29 mouse cellular contexts compared by ENCODE assay signal in genomic region chr2:57125891-57126290, GRCm38 (mm10). TPM values are rescaled to one million over a fixed set of nuclear protein-coding genes. Genes with fewer than 3 reads are reported as not detected.
DNase-seq lines count a peak whose midpoint lies in the region; ATAC-seq and TF ChIP-seq lines count a peak whose summit lies in the region.
"Had no signal": no experiment of that assay in that cellular context is flagged by ENCODE, and none has a peak within 500 bp of the region (broad histone marks: within the 10 kb centered on the region; RNA-seq: fewer than 3 reads in every experiment).

No protein-coding gene starts in this region.

- TF ChIP-seq EP300 in MEL (IDR thresholded peaks at IDR 0.05; ENCODE audit: low read depth in 1 of 2, low read length in 2 of 2) = peak; percentile 87 to 90

- TF ChIP-seq POLR2A in MEL (IDR thresholded peaks at IDR 0.05; ENCODE audit: control insufficient read depth in 1 of 2, insufficient read depth in 1 of 2, low read depth in 1 of 2, low read length in 2 of 2, poor library complexity in 1 of 2) = no peak

- H3K4me1 ChIP-seq in G1E (ENCODE audit: insufficient read depth, low read depth, low read length) (peaks cover 35% of the 10 kb centered on the region), MEL (ENCODE audit: control insufficient read depth in 1 of 2, insufficient read depth in 2 of 2, low read length in 2 of 2) (peaks cover 5 to 7% of the 10 kb centered on the region in 2 experiments)
- peaks cover 17% of the 10 kb centered on the region for H3K4me1 ChIP-seq in liver, embryonic 13.5 days (replicated peaks)
- H3K4me1 ChIP-seq in liver, embryonic 16.5 days (ENCODE audit: control insufficient read depth, low read depth, low read length) = peaks cover 7% of the 10 kb centered on the region

- TF ChIP-seq CTCF in G1E (IDR thresholded peaks at IDR 0.05; ENCODE audit: low read depth, low read length) (no peak), MEL (IDR thresholded peaks at IDR 0.05 in 2 of 3, conservative IDR thresholded peaks at IDR 0.05 in 1 of 3; ENCODE audit: control insufficient read depth in 1 of 3, insufficient read depth in 1 of 3, low read depth in 2 of 3, low read length in 3 of 3, poor library complexity in 1 of 3, severe bottlenecking in 1 of 3) (no peak)

- H3K4me2 ChIP-seq in liver, embryonic 13.5 days = peak overlapping the region; percentile 28
- H3K4me2 ChIP-seq in liver, embryonic 16.5 days (ENCODE audit: low read depth, low read length) = peak overlapping the region; percentile 11; the same call in 1 of the 2 replicates
- H3K4me2 ChIP-seq: embryonic facial prominence, embryonic 13.5 days; forebrain, embryonic 12.5 days; forebrain, embryonic 15.5 days; heart, embryonic 12.5 days; heart, embryonic 15.5 days; hindbrain, embryonic 14.5 days had no signal

- DNase-seq in G1E (ENCODE audit: low spot score) (no peak), MEL (ENCODE audit: low read depth, low spot score) (peak; percentile 81)
- DNase-seq in liver, embryonic 13.5 days = no peak
- no peak for DNase-seq in gastrocnemius, postnatal 10 days
- DNase-seq in embryo, embryonic 10 days (ENCODE audit: low spot score) = no peak
- no peak for DNase-seq in lung, postnatal 10 days
- DNase-seq: adrenal gland, adult 8-10 months; adrenal gland, postnatal 25 days; cerebellum, adult 18-20 months; cerebellum, adult 9-10 months; cerebellum, postnatal 14 days; embryo, embryonic 11 days; gastrocnemius, postnatal 14 days; heart, adult 11 months; heart, postnatal 10 days; heart, postnatal 4 days had no signal

- peak; percentile 61 for ATAC-seq in G1E (ENCODE audit: extremely low read depth, insufficient number of reproducible peaks, low FRiP score, poor library complexity, severe bottlenecking)
- no peak for ATAC-seq in liver, embryonic 13.5 days (ENCODE audit: low read depth)
- ATAC-seq in liver, embryonic 16.5 days (ENCODE audit: low read depth) = no peak
- no peak for ATAC-seq in cerebellum, adult (ENCODE audit: insufficient number of reproducible peaks, low FRiP score, low TSS enrichment)
- ATAC-seq: activated CD4-positive, CD25-positive, alpha-beta regulatory T cell, adult 4 months; forebrain, embryonic 15.5 days; hindbrain, postnatal 0 days; inflammation-experienced regulatory T-cells, adult 6 months had no signal

- no peak for TF ChIP-seq RAD21 in MEL (IDR thresholded peaks at IDR 0.05; ENCODE audit: low read depth, low read length)

- 28% methylated on average over 6 of the region's 6 CpGs for WGBS in liver, embryonic 13.5 days (ENCODE audit: insufficient replicate concordance)
- WGBS in liver, embryonic 16.5 days (ENCODE audit: insufficient replicate concordance) = 28% methylated on average over 6 of the region's 6 CpGs

- H3K36me3 ChIP-seq in G1E (replicated peaks) (peaks cover 5% of the 10 kb centered on the region), MEL (ENCODE audit: control insufficient read depth in 1 of 2, insufficient read depth in 2 of 2, low read length in 2 of 2) (peaks cover 0 to 11% of the 10 kb centered on the region in 2 experiments; a peak in 2 of 4 replicates)
- H3K36me3 ChIP-seq in liver, embryonic 13.5 days = no peaks in the 10 kb centered on the region
- no peaks in the 10 kb centered on the region for H3K36me3 ChIP-seq in liver, embryonic 16.5 days (ENCODE audit: control insufficient read depth, insufficient read depth)
- H3K36me3 ChIP-seq: embryonic facial prominence, embryonic 13.5 days; forebrain, embryonic 12.5 days; forebrain, embryonic 15.5 days; heart, embryonic 12.5 days; heart, embryonic 15.5 days had no signal

- peaks cover 13% of the 10 kb centered on the region for H3K79me2 ChIP-seq in MEL (ENCODE audit: control insufficient read depth, insufficient read depth, low read length, poor library complexity)

- peaks cover 2% of the 10 kb centered on the region; the same call in 1 of the 2 replicates for H3K27me3 ChIP-seq in G1E (ENCODE audit: insufficient read depth, low read length)
- no peaks in the 10 kb centered on the region for H3K27me3 ChIP-seq in MEL (ENCODE audit: control insufficient read depth in 1 of 2, insufficient read depth in 2 of 2, low read length in 2 of 2)
- H3K27me3 ChIP-seq in liver, embryonic 13.5 days = no peaks in the 10 kb centered on the region; the same call in 1 of the 2 replicates
- H3K27me3 ChIP-seq in liver, embryonic 16.5 days (ENCODE audit: control insufficient read depth, insufficient read depth, low read depth, low read length) = peaks cover 9% of the 10 kb centered on the region
- H3K27me3 ChIP-seq: forebrain, embryonic 15.5 days; heart, embryonic 12.5 days; heart, embryonic 15.5 days had no signal

- peak overlapping the region; percentile 26; the same call in 1 of the 2 replicates for H3K9ac ChIP-seq in MEL (ENCODE audit: control insufficient read depth, low read depth, low read length, poor library complexity, severe bottlenecking)
- H3K9ac ChIP-seq in liver, embryonic 13.5 days = no peak overlapping the region
- no peak overlapping the region for H3K9ac ChIP-seq in liver, embryonic 16.5 days (ENCODE audit: low read depth, low read length)
- H3K9ac ChIP-seq: embryonic facial prominence, embryonic 13.5 days; forebrain, embryonic 12.5 days; forebrain, embryonic 15.5 days; heart, embryonic 12.5 days; heart, embryonic 15.5 days; hindbrain, embryonic 14.5 days had no signal

- peak overlapping the region; percentile 62 for H3K27ac ChIP-seq in MEL (ENCODE audit: control insufficient read depth, low read depth, low read length)
- H3K27ac ChIP-seq in liver, embryonic 13.5 days = no peak overlapping the region
- H3K27ac ChIP-seq in liver, embryonic 16.5 days (ENCODE audit: low read length) = no peak overlapping the region
- H3K27ac ChIP-seq: embryonic facial prominence, embryonic 10.5 days; embryonic facial prominence, embryonic 13.5 days; forebrain, embryonic 12.5 days; forebrain, embryonic 15.5 days; heart, embryonic 15.5 days; hindbrain, embryonic 14.5 days; hindbrain, postnatal 0 days had no signal

- H3K9me3 ChIP-seq in G1E (replicated peaks) = no peaks in the 10 kb centered on the region
- no peaks in the 10 kb centered on the region for H3K9me3 ChIP-seq in MEL (replicated peaks; ENCODE audit: insufficient read depth, low read length)
- H3K9me3 ChIP-seq in liver, embryonic 13.5 days (replicated peaks) = no peaks in the 10 kb centered on the region
- H3K9me3 ChIP-seq in liver, embryonic 16.5 days (replicated peaks; ENCODE audit: control insufficient read depth, low read length) = no peaks in the 10 kb centered on the region
- H3K9me3 ChIP-seq: embryonic facial prominence, embryonic 10.5 days; embryonic facial prominence, embryonic 13.5 days; forebrain, embryonic 12.5 days; forebrain, embryonic 15.5 days; heart, embryonic 12.5 days; heart, embryonic 15.5 days had no signal

- H3K4me3 ChIP-seq in G1E (ENCODE audit: low read depth, low read length) = peak overlapping the region; percentile 45; the same call in 1 of the 2 replicates
- H3K4me3 ChIP-seq in MEL (ENCODE audit: control insufficient read depth in 1 of 2, insufficient read depth in 1 of 2, low read depth in 2 of 2, low read length in 2 of 2) = peak overlapping the region; percentile 21 to 28
- H3K4me3 ChIP-seq in liver, embryonic 13.5 days (replicated peaks) = no peak overlapping the region
- no peak overlapping the region for H3K4me3 ChIP-seq in liver, embryonic 16.5 days (ENCODE audit: low read depth, low read length)
- H3K4me3 ChIP-seq: embryonic facial prominence, embryonic 10.5 days; embryonic facial prominence, embryonic 13.5 days; erythroblast, embryonic 14.5 days; forebrain, embryonic 12.5 days; forebrain, embryonic 15.5 days; heart, embryonic 12.5 days; heart, embryonic 15.5 days had no signal

TF ChIP-seq in MEL, 35 proteins besides CTCF, POLR2A, EP300 and RAD21:
- TF ChIP-seq RCOR1 (IDR thresholded peaks at IDR 0.05; ENCODE audit: low read depth, low read length) = peak; percentile 72; the same call in 1 of the 2 replicates
- no peak for TF ChIP-seq USF1 (IDR thresholded peaks at IDR 0.05; ENCODE audit: low read depth, low read length)
- TF ChIP-seq GATA1 (IDR thresholded peaks at IDR 0.05; ENCODE audit: low read depth, low read length) = peak; percentile 82
- peak; percentile 90 for TF ChIP-seq TCF12 (IDR thresholded peaks at IDR 0.05; ENCODE audit: low read depth, low read length)
- no peak for TF ChIP-seq JUND (IDR thresholded peaks at IDR 0.05; ENCODE audit: low read depth, low read length)
- no peak for TF ChIP-seq ZKSCAN1 (IDR thresholded peaks at IDR 0.05; ENCODE audit: low read depth, low read length)
- 0 out of 2 replicates have a peak, but pooled peaks have one; percentile 32 for TF ChIP-seq TBP (IDR thresholded peaks at IDR 0.05; ENCODE audit: low read depth, low read length)
- TF ChIP-seq SIN3A (IDR thresholded peaks at IDR 0.05; ENCODE audit: low read length) = peak; percentile 78
- TF ChIP-seq POLR2AphosphoS5 (IDR thresholded peaks at IDR 0.05; ENCODE audit: borderline replicate concordance, low read depth, low read length) = no peak
- TF ChIP-seq CHD2 (IDR thresholded peaks at IDR 0.05; ENCODE audit: low read length) = no peak
- TF ChIP-seq TAL1 (IDR thresholded peaks at IDR 0.05; ENCODE audit: low read length) = peak; percentile 77
- TF ChIP-seq ELF1 (IDR thresholded peaks at IDR 0.05; ENCODE audit: low read depth, low read length) = peak; percentile 29; the same call in 1 of the 2 replicates
- TF ChIP-seq ETS1 (IDR thresholded peaks at IDR 0.05; ENCODE audit: low read depth, low read length) = peak; percentile 83
- TF ChIP-seq BHLHE40 (IDR thresholded peaks at IDR 0.05; ENCODE audit: borderline replicate concordance, low read depth, low read length) = peak; percentile 51; the same call in 1 of the 2 replicates
- TF ChIP-seq MYB (IDR thresholded peaks at IDR 0.05; ENCODE audit: low read depth, low read length) = 0 out of 2 replicates have a peak, but pooled peaks have one; percentile 32
- TF ChIP-seq MAZ (IDR thresholded peaks at IDR 0.05; ENCODE audit: low read depth, low read length) = 0 out of 2 replicates have a peak, but pooled peaks have one; percentile 5
- TF ChIP-seq NRF1 (IDR thresholded peaks at IDR 0.05; ENCODE audit: insufficient read depth, low read depth, low read length, poor library complexity, severe bottlenecking) = no peak

RNA-seq across cellular contexts. Expression of gene Nr4a2, which starts 2.1 kb away (rescaled TPM):
- total RNA-seq in G1E (2014; fragmentation: Nextera tagmentation) (12.9 and 13.9 TPM in 2 replicates), G1E (2017) (2.9 and 3.2 TPM in 2 replicates), MEL (2012; rRNA removed) (0.36 and 2.0 TPM in 2 replicates)
- polyA plus RNA-seq in G1E (2012) (2.5 and 3.0 TPM in 2 replicates), MEL (2012; ENCODE audit: insufficient read depth in 1 of 2, insufficient read length in 2 of 2, low read depth in 1 of 2, low replicate concordance in 2 of 2, missing spikeins in 1 of 2) (1 to 10 TPM in 1 of 2 experiments, not detected in 1; 2.0 TPM)
- polyA plus RNA-seq in liver, embryonic 13.5 days (2015; fragmentation: Nextera tagmentation; extraction: Ambion mirVana) = 0.29 and 0.49 TPM in 2 replicates
- 0.25 and 0.31 TPM in 2 replicates for polyA plus RNA-seq in liver, embryonic 16.5 days (2015; fragmentation: Nextera tagmentation; extraction: Ambion mirVana)
- total RNA-seq in gastrocnemius, postnatal 10 days (2021) = 1 to 10 TPM; 1.8 to 2.3 TPM

Comparison
In these comparisons a context has a peak if more than half of its experiments do, and no peak if none do; other contexts are left out.
1. H3K4me3 ChIP-seq: peak in G1E (single experiment) and MEL (2 of 2); none in liver, embryonic 13.5 days (single experiment) and liver, embryonic 16.5 days (single experiment).